Mouse (Mus musculus) erythroblast, embryonic 14.5 days (primary cell): ENCODE results near the gene Rpl18.

Experiments used
- GATA1 ChIP-seq: IDR thresholded peaks from 2 replicates; pipeline ENCODE4 v1.6.1; 2012; ENCODE audit warnings: low read length, inconsistent platforms, mixed read lengths
- TAL1 ChIP-seq: IDR thresholded peaks from 3 replicates; pipeline ENCODE4 v1.6.1; 2012; ENCODE audit warnings: low read length, inconsistent platforms, mixed read lengths

GRCm38 (mm10) chr7:45765995-45766394 is 50.7 kb downstream of the Rpl18 start:
- TF ChIP-seq TAL1 (no peak), GATA1 (no peak)
